Mouse (Mus musculus) testis, adult 2 months (tissue): ENCODE results near the gene Evc2.

Source experiments
- CTCF ChIP-seq: fragments of 200-500 bp; IDR thresholded peaks from 2 replicates; pipeline ENCODE4 v1.5.1; 2012; ENCODE audit warnings: low read depth, mild to moderate bottlenecking, inconsistent platforms, low read length, moderate library complexity; ENCODE audit not compliant: control insufficient read depth, insufficient read depth, insufficient replicate concordance
- POLR2A ChIP-seq: fragments of 200-500 bp; IDR thresholded peaks from 2 replicates; pipeline ENCODE4 v1.6.1; 2012; ENCODE audit warnings: low read depth, mild to moderate bottlenecking, inconsistent platforms, low read length, moderate library complexity; ENCODE audit not compliant: control insufficient read depth

DNA sequence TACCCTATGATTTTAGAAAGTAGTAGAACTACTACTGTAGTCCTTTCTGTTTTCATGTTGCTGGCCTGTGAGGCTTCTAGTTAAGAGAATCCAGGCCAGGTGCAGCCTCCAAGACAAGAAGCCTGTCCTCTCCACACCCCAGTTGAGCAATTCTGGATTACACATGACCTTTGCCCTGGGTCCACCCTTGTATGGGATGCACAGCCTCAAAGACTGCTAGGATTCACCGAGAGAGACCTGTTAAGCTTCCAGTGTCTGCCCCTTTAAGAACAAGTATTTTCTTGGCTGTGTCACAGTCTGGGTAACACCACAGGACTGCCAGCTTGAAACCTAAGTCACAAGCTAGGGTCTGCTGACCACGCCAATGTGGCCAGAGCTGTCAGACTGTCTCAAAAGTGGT is 119.9 kb downstream of the Evc2 start:
- TF ChIP-seq POLR2A (no peak), CTCF (no peak)
